Mouse (Mus musculus) megakaryocyte, embryonic 14.5 days (primary cell): ENCODE measurements around the gene Hoxd12.

Experiments used
- FLI1 ChIP-seq: IDR thresholded peaks from 2 replicates; pipeline ENCODE4 v1.6.1; 2012; ENCODE audit warnings: low read length, inconsistent platforms, mixed read lengths
- GATA1 ChIP-seq: IDR thresholded peaks from 3 replicates; pipeline ENCODE4 v1.6.1; 2012; ENCODE audit warnings: mixed read lengths, low read length, inconsistent platforms, borderline replicate concordance

DNA sequence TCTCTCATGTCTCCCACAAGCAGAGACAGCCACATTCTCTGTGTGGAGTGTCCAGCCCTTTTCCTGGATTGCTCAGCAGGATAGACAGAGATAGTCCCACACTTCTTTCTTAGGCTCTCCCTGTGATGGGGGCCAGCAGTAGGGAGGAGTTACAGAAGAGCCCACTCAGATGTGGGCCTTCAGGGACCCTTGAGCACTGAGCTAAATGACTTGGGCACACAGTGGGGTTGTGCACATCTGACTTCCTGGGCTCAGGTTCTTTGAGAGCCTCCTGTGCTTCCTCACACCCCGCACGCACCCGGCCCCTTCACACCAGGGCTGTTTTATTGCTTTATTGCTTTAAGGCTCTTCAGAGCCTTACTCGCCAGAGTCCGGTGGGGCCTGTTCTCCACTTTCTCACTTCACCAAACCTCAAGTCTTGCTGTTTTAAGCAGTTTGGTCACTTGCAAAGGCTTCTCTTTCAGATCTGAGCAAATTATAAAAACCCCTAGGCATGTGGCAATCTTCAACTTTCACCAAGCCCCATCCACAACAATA is 46.2 kb downstream of the Hoxd12 start:
- no peak for TF ChIP-seq GATA1
- no peak for TF ChIP-seq FLI1
